Mouse (Mus musculus) limb, embryonic 12.5 days (tissue): ENCODE results near the gene C530008M17Rik. TPM values are rescaled to one million over a fixed set of nuclear protein-coding genes. Genes with fewer than 3 reads are reported as not detected.

ENCODE experiments used
- ATAC-seq: fragments of 200-750 bp; cut with Nextera tagmentation; 2 replicates; pipeline ENCODE4 v1.8.0; 2017; ENCODE audit warnings: low read depth, moderate TSS enrichment; ENCODE audit not compliant: insufficient number of reproducible peaks, insufficient read depth, low FRiP score, low TSS enrichment
- H3K27ac ChIP-seq: fragments of 300-500 bp; sonication (generic); 2 replicates; pipeline ENCODE4 v1.5.1; 2016; ENCODE audit warnings: mild to moderate bottlenecking, moderate library complexity
- H3K27me3 ChIP-seq: fragments of 300-500 bp; sonication (generic); 2 replicates; pipeline ENCODE4 v1.6.1; 2016; ENCODE audit warnings: mild to moderate bottlenecking, moderate library complexity
- H3K36me3 ChIP-seq: fragments of 300-500 bp; sonication (generic); 2 replicates; pipeline ENCODE4 v1.6.1; 2016; ENCODE audit warnings: mild to moderate bottlenecking, moderate library complexity
- H3K4me1 ChIP-seq: fragments of 300-500 bp; sonication (generic); replicated peaks from 2 replicates; pipeline ENCODE4 v1.6.1; 2016
- H3K4me2 ChIP-seq: fragments of 300-500 bp; sonication (generic); 2 replicates; pipeline ENCODE4 v1.6.1; 2016; ENCODE audit warnings: mild to moderate bottlenecking, moderate library complexity
- H3K4me3 ChIP-seq: fragments of 300-500 bp; sonication (generic); replicated peaks from 2 replicates; pipeline ENCODE4 v1.5.1; 2016; ENCODE audit warnings: mild to moderate bottlenecking
- H3K9ac ChIP-seq: fragments of 300-500 bp; sonication (generic); replicated peaks from 2 replicates; pipeline ENCODE4 v1.6.1; 2016; ENCODE audit warnings: mild to moderate bottlenecking, moderate library complexity
- H3K9me3 ChIP-seq: fragments of 300-500 bp; sonication (generic); 2 replicates; pipeline ENCODE4 v1.6.1; 2016; ENCODE audit warnings: mild to moderate bottlenecking, moderate library complexity
- WGBS: fragments of 180-500 bp; shearing (Covaris S2); methylation state at CpG from one replicate; pipeline ENCODE4 v1.1.7; 2016; 5-methylcytosine and 5-hydroxymethylcytosine counted together
- polyA plus RNA-seq: library from polyadenylated mRNA; unstranded; fragments of >200 nt; fragmentation: Nextera tagmentation; extraction: Ambion mirVana; gene quantifications from 2 replicates; pipeline ENCODE4 v1.2.1, GENCODE M21; 2016

C530008M17Rik gene
- 22.0 and 31.9 TPM in 2 replicates for polyA plus RNA-seq

GRCm38 (mm10) chr5:76656212-76656611 lies at the start of gene C530008M17Rik:
TSS of gene C530008M17Rik (plus strand) at chr5:76656512.
- ATAC-seq: no peak
- H3K27me3 ChIP-seq: 0 out of 2 replicates have a peak, but pooled peaks cover 5% of the 10 kb centered on the region
- peak within 1 kb of the TSS; percentile 83 for H3K4me2 ChIP-seq
- no peaks in the 10 kb centered on the region for H3K36me3 ChIP-seq
- WGBS: 93% methylated on average over 2 of the region's 2 CpGs
- H3K9me3 ChIP-seq: no peaks in the 10 kb centered on the region
- peak within 1 kb of the TSS; percentile 72 for H3K4me3 ChIP-seq
- H3K27ac ChIP-seq: peak within 1 kb of the TSS; percentile 88; the same call in 1 of the 2 replicates
- H3K9ac ChIP-seq: peak within 1 kb of the TSS; percentile 92
- peaks cover 11% of the 10 kb centered on the region for H3K4me1 ChIP-seq

- no peak overlapping the region for H3K27ac ChIP-seq
- H3K27me3 ChIP-seq: no peaks in the 10 kb centered on the region
- H3K9me3 ChIP-seq: no peaks in the 10 kb centered on the region
- peaks cover 83% of the 10 kb centered on the region for H3K36me3 ChIP-seq
- no peak for ATAC-seq
- H3K9ac ChIP-seq: no peak overlapping the region
- 93% methylated on average over 8 of the region's 8 CpGs for WGBS
- H3K4me1 ChIP-seq: no peaks in the 10 kb centered on the region
- no peak overlapping the region for H3K4me2 ChIP-seq
- H3K4me3 ChIP-seq: no peak overlapping the region
Observed at GRCm38 (mm10) chr5:76609702-76610370, 46.5 kb upstream of the C530008M17Rik start.

GRCm38 (mm10) chr5:76612867-76613499 lies 43.3 kb upstream of the C530008M17Rik start:
- Histone ChIP-seq H3K27ac (peak overlapping the region; percentile 12; the same call in 1 of the 2 replicates), H3K9me3 (no peaks in the 10 kb centered on the region), H3K27me3 (no peaks in the 10 kb centered on the region), H3K9ac (no peak overlapping the region), H3K4me3 (no peak overlapping the region), H3K36me3 (peaks cover 83% of the 10 kb centered on the region), H3K4me2 (no peak overlapping the region), H3K4me1 (no peaks in the 10 kb centered on the region)
- WGBS: 67% methylated on average over 6 of the region's 6 CpGs
- ATAC-seq: no peak

GRCm38 (mm10) chr5:76615276-76615675 lies 41.0 kb upstream of the C530008M17Rik start:
- 0 out of 2 replicates have a peak, but pooled peaks cover 2% of the 10 kb centered on the region for H3K27me3 ChIP-seq
- 92% methylated on average over 8 of the region's 8 CpGs for WGBS
- no peak for ATAC-seq
- H3K27ac ChIP-seq: no peak overlapping the region
- no peak overlapping the region for H3K4me2 ChIP-seq
- no peaks in the 10 kb centered on the region for H3K4me1 ChIP-seq
- peaks cover 85% of the 10 kb centered on the region for H3K36me3 ChIP-seq
- no peak overlapping the region for H3K9ac ChIP-seq
- no peaks in the 10 kb centered on the region for H3K9me3 ChIP-seq
- no peak overlapping the region for H3K4me3 ChIP-seq

GRCm38 (mm10) chr5:76616196-76616747 lies 40.0 kb upstream of the C530008M17Rik start:
- no peak for ATAC-seq
- peaks cover 83% of the 10 kb centered on the region for H3K36me3 ChIP-seq
- 73% methylated on average over 2 of the region's 2 CpGs for WGBS

GRCm38 (mm10) chr5:76618750-76619149 lies 37.6 kb upstream of the C530008M17Rik start:
- Histone ChIP-seq H3K4me1 (no peaks in the 10 kb centered on the region), H3K27ac (no peak overlapping the region), H3K4me3 (no peak overlapping the region), H3K9ac (no peak overlapping the region), H3K4me2 (no peak overlapping the region), H3K36me3 (peaks cover 83% of the 10 kb centered on the region), H3K27me3 (0 out of 2 replicates have a peak, but pooled peaks cover 2% of the 10 kb centered on the region), H3K9me3 (no peaks in the 10 kb centered on the region)
- no peak for ATAC-seq
- WGBS: 86% methylated on average over 7 of the region's 7 CpGs

More at GRCm38 (mm10) chr5:76616196-76616747, 40.0 kb upstream of the C530008M17Rik start:
- Histone ChIP-seq H3K9me3 (no peaks in the 10 kb centered on the region), H3K27ac (no peak overlapping the region), H3K9ac (no peak overlapping the region), H3K4me3 (no peak overlapping the region), H3K4me2 (no peak overlapping the region), H3K27me3 (0 out of 2 replicates have a peak, but pooled peaks cover 2% of the 10 kb centered on the region), H3K4me1 (no peaks in the 10 kb centered on the region)

- WGBS: 92% methylated on average over 9 of the region's 9 CpGs
- H3K9me3 ChIP-seq: no peaks in the 10 kb centered on the region
- no peak overlapping the region for H3K27ac ChIP-seq
- ATAC-seq: no peak
- no peak overlapping the region for H3K4me3 ChIP-seq
- H3K27me3 ChIP-seq: 0 out of 2 replicates have a peak, but pooled peaks cover 2% of the 10 kb centered on the region
- no peak overlapping the region for H3K4me2 ChIP-seq
- no peak overlapping the region for H3K9ac ChIP-seq
- no peaks in the 10 kb centered on the region for H3K4me1 ChIP-seq
- peaks cover 65% of the 10 kb centered on the region for H3K36me3 ChIP-seq
Observed at GRCm38 (mm10) chr5:76623759-76624158, 32.6 kb upstream of the C530008M17Rik start.

GRCm38 (mm10) chr5:76627770-76628169 lies 28.5 kb upstream of the C530008M17Rik start:
- Histone ChIP-seq H3K27ac (no peak overlapping the region), H3K4me3 (no peak overlapping the region), H3K4me1 (no peaks in the 10 kb centered on the region), H3K9me3 (no peaks in the 10 kb centered on the region), H3K9ac (no peak overlapping the region), H3K4me2 (no peak overlapping the region), H3K27me3 (no peaks in the 10 kb centered on the region), H3K36me3 (peaks cover 66% of the 10 kb centered on the region)
- no peak for ATAC-seq
- WGBS: 97% methylated on average over 1 of the region's 1 CpGs

- H3K9ac ChIP-seq: no peak overlapping the region
- no peak overlapping the region for H3K27ac ChIP-seq
- ATAC-seq: no peak
- H3K9me3 ChIP-seq: no peaks in the 10 kb centered on the region
- H3K36me3 ChIP-seq: peaks cover 81% of the 10 kb centered on the region
- no peaks in the 10 kb centered on the region for H3K4me1 ChIP-seq
- no peak overlapping the region for H3K4me3 ChIP-seq
- H3K27me3 ChIP-seq: no peaks in the 10 kb centered on the region
- WGBS: 84% methylated on average over 10 of the region's 10 CpGs
- no peak overlapping the region for H3K4me2 ChIP-seq
Observed at GRCm38 (mm10) chr5:76634012-76634411, 22.3 kb upstream of the C530008M17Rik start.

- H3K36me3 ChIP-seq: peaks cover 84% of the 10 kb centered on the region
- H3K4me3 ChIP-seq: no peak overlapping the region
- ATAC-seq: no peak
- no peak overlapping the region for H3K4me2 ChIP-seq
- no peaks in the 10 kb centered on the region for H3K27me3 ChIP-seq
- H3K9me3 ChIP-seq: no peaks in the 10 kb centered on the region
- H3K4me1 ChIP-seq: no peaks in the 10 kb centered on the region
- H3K27ac ChIP-seq: no peak overlapping the region
- H3K9ac ChIP-seq: no peak overlapping the region
- WGBS: 97% methylated on average over 2 of the region's 2 CpGs
Observed at GRCm38 (mm10) chr5:76635592-76635991, 20.7 kb upstream of the C530008M17Rik start.

- Histone ChIP-seq H3K27ac (no peak overlapping the region), H3K9ac (no peak overlapping the region), H3K4me2 (no peak overlapping the region), H3K27me3 (no peaks in the 10 kb centered on the region), H3K36me3 (peaks cover 75% of the 10 kb centered on the region), H3K4me1 (no peaks in the 10 kb centered on the region), H3K4me3 (no peak overlapping the region), H3K9me3 (no peaks in the 10 kb centered on the region)
- no peak for ATAC-seq
- WGBS: 96% methylated on average over 4 of the region's 4 CpGs
Observed at GRCm38 (mm10) chr5:76642076-76642475, 14.2 kb upstream of the C530008M17Rik start.
